In the genomic region with DNA sequence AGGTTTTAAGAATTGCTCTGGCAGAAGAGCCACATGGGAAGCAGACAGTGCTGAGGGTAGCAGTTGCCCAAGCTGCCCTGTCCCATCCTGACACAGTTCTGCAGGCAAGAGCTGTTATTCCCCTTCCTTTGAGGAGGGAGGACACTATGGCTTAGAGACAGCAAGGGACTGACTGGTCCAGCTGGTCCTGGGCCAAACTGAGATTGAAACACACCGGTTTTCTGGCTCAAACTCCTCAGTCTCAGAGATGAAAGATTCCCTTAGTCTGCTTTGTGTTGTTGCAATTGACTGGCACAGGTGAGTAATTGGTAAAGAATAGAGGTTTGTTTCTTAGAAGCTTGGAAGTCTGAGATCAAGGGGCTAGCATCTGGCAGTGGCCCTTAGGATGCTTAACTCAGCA, we compare ENCODE assay signal across 24 mouse cellular contexts. TPM values are rescaled to one million over a fixed set of nuclear protein-coding genes. Genes with fewer than 3 reads are reported as not detected.
DNase-seq lines count a peak whose midpoint lies in the region; ATAC-seq and TF ChIP-seq lines count a peak whose summit lies in the region.
"Had no signal": no experiment of that assay in that cellular context is flagged by ENCODE, and none has a peak within 500 bp of the region (broad histone marks: within the 10 kb centered on the region; RNA-seq: fewer than 3 reads in every experiment).

No protein-coding gene starts in this region.

- no peak overlapping the region for H3K9ac ChIP-seq in intestine, postnatal 0 days (ENCODE audit: low read depth, low read length)
- H3K9ac ChIP-seq in liver, embryonic 11.5 days (ENCODE audit: low read depth, low read length), result no peak overlapping the region
- H3K9ac ChIP-seq: embryonic facial prominence, embryonic 13.5 days; forebrain, embryonic 15.5 days; heart, embryonic 13.5 days; hindbrain, embryonic 13.5 days; limb, embryonic 13.5 days; liver, embryonic 13.5 days had no signal

- no peak for TF ChIP-seq POLR2A in cerebellum, adult 2 months (IDR thresholded peaks at IDR 0.05; ENCODE audit: borderline replicate concordance, insufficient read depth, low read length)

- H3K27me3 ChIP-seq in cerebellum, adult 2 months (ENCODE audit: control insufficient read depth, insufficient read depth, low read length), result no peaks in the 10 kb centered on the region
- H3K27me3 ChIP-seq in intestine, postnatal 0 days (replicated peaks; ENCODE audit: control insufficient read depth, insufficient read depth, low read length), result no peaks in the 10 kb centered on the region
- no peaks in the 10 kb centered on the region for H3K27me3 ChIP-seq in liver, embryonic 11.5 days (replicated peaks; ENCODE audit: control insufficient read depth, insufficient read depth, low read length)
- H3K27me3 ChIP-seq: embryonic facial prominence, embryonic 13.5 days; forebrain, embryonic 15.5 days; heart, embryonic 13.5 days; hindbrain, embryonic 13.5 days; limb, embryonic 13.5 days; liver, embryonic 13.5 days had no signal

- no peaks in the 10 kb centered on the region for H3K9me3 ChIP-seq in intestine, postnatal 0 days (ENCODE audit: control insufficient read depth)
- H3K9me3 ChIP-seq in liver, embryonic 11.5 days (ENCODE audit: control insufficient read depth, low read length), result no peaks in the 10 kb centered on the region
- H3K9me3 ChIP-seq: embryonic facial prominence, embryonic 13.5 days; forebrain, embryonic 15.5 days; heart, embryonic 13.5 days; hindbrain, embryonic 13.5 days; limb, embryonic 13.5 days; liver, embryonic 13.5 days had no signal

- H3K27ac ChIP-seq in cerebellum, adult 2 months (ENCODE audit: insufficient read depth, low read length), result no peak overlapping the region
- H3K27ac ChIP-seq in intestine, postnatal 0 days (ENCODE audit: low read depth, low read length), result no peak overlapping the region
- H3K27ac ChIP-seq in liver, embryonic 11.5 days (ENCODE audit: low read depth, low read length), result no peak overlapping the region
- H3K27ac ChIP-seq: embryonic facial prominence, embryonic 13.5 days; forebrain, embryonic 15.5 days; heart, adult 2 months; heart, embryonic 13.5 days; hindbrain, embryonic 13.5 days; kidney, postnatal 0 days; limb, embryonic 13.5 days; liver, embryonic 13.5 days had no signal

- no peak for TF ChIP-seq CTCF in cerebellum, adult 2 months (IDR thresholded peaks at IDR 0.05; ENCODE audit: borderline replicate concordance, insufficient read depth, low read depth, low read length)
- TF ChIP-seq CTCF in intestine, postnatal 0 days (IDR thresholded peaks at IDR 0.05; ENCODE audit: low read depth), result no peak

- 0 out of 2 replicates have a peak, but pooled peaks have one; percentile 41 for ATAC-seq in cerebellum, adult (ENCODE audit: insufficient number of reproducible peaks, low FRiP score, low TSS enrichment)
- ATAC-seq in intestine, postnatal 0 days, result no peak
- ATAC-seq in liver, embryonic 11.5 days (replicated peaks; ENCODE audit: low FRiP score), result no peak
- ATAC-seq: forebrain, embryonic 15.5 days had no signal

- H3K36me3 ChIP-seq in intestine, postnatal 0 days (ENCODE audit: control insufficient read depth, insufficient read depth), result no peaks in the 10 kb centered on the region; the same call in 1 of the 2 replicates
- H3K36me3 ChIP-seq in liver, embryonic 11.5 days (ENCODE audit: control insufficient read depth, insufficient read depth, low read length), result no peaks in the 10 kb centered on the region; the same call in 1 of the 2 replicates
- H3K36me3 ChIP-seq: liver, embryonic 13.5 days had no signal

- no peak overlapping the region for H3K4me3 ChIP-seq in cerebellum, adult 2 months (replicated peaks; ENCODE audit: insufficient read depth, low read depth, low read length)
- no peak overlapping the region for H3K4me3 ChIP-seq in intestine, postnatal 0 days (ENCODE audit: low read depth, low read length)
- no peak overlapping the region for H3K4me3 ChIP-seq in liver, embryonic 11.5 days (ENCODE audit: low read depth, low read length)
- H3K4me3 ChIP-seq: embryonic facial prominence, embryonic 13.5 days; erythroblast, embryonic 14.5 days; forebrain, embryonic 15.5 days; heart, adult 2 months; heart, embryonic 13.5 days; hindbrain, embryonic 13.5 days; limb, embryonic 13.5 days; liver, embryonic 13.5 days had no signal

- 6% methylated on average over 1 of the region's 1 CpGs for WGBS in cerebellum, adult 2 months
- 68% methylated on average over 1 of the region's 1 CpGs for WGBS in intestine, postnatal 0 days
- 72% methylated on average over 1 of the region's 1 CpGs for WGBS in liver, embryonic 11.5 days

- H3K4me1 ChIP-seq in cerebellum, adult 2 months (ENCODE audit: control insufficient read depth, insufficient read depth, low read length), result peaks cover 3% of the 10 kb centered on the region; the same call in 1 of the 2 replicates
- no peaks in the 10 kb centered on the region for H3K4me1 ChIP-seq in intestine, postnatal 0 days (replicated peaks; ENCODE audit: control insufficient read depth, insufficient read depth, low read length)
- no peaks in the 10 kb centered on the region; the same call in 1 of the 2 replicates for H3K4me1 ChIP-seq in liver, embryonic 11.5 days (replicated peaks; ENCODE audit: control insufficient read depth, insufficient read depth, low read length)
- H3K4me1 ChIP-seq: liver, embryonic 13.5 days had no signal

- H3K4me2 ChIP-seq in intestine, postnatal 0 days (replicated peaks; ENCODE audit: low read depth), result no peak overlapping the region
- H3K4me2 ChIP-seq in liver, embryonic 11.5 days, result no peak overlapping the region
- H3K4me2 ChIP-seq: embryonic facial prominence, embryonic 13.5 days; forebrain, embryonic 15.5 days; heart, embryonic 13.5 days; hindbrain, embryonic 13.5 days; limb, embryonic 13.5 days; liver, embryonic 13.5 days; midbrain, embryonic 11.5 days had no signal

- DNase-seq in cerebellum, postnatal 4 days (ENCODE audit: low spot score in 2 of 2), result no peak
- peak; percentile 36 for DNase-seq in adipocyte (ENCODE audit: low spot score)
- peak; percentile 48 to 70 for DNase-seq in cerebellum, adult 2 months
- DNase-seq in cerebellum, postnatal 25 days, result peak; percentile 61 to 83
- DNase-seq in testis, postnatal 14 days (ENCODE audit: low spot score), result no peak
- no peak for DNase-seq in liver, embryonic 11.5 days (ENCODE audit: low spot score)
- DNase-seq: gastrocnemius, postnatal 14 days; heart, adult 2 months; heart, postnatal 14 days; kidney, adult 18-20 months; layer of hippocampus, postnatal 36 days; liver, embryonic 13.5 days; lung, adult 2 months; lung, postnatal 14 days had no signal

RNA-seq across cellular contexts. Expression of a gene that starts 23.3 kb away (rescaled TPM):
- polyA plus RNA-seq in cerebellum, adult 2 months (2012; rRNA removed), result 9.1 TPM in 2 replicates
- polyA plus RNA-seq in intestine, postnatal 0 days (2015; fragmentation: Nextera tagmentation; extraction: Ambion mirVana), result 3.2 TPM in 2 replicates
- 7.4 and 8.2 TPM in 2 replicates for polyA plus RNA-seq in liver, embryonic 11.5 days (2014; fragmentation: Nextera tagmentation; extraction: Ambion mirVana)

Comparison
In these comparisons a context has a peak if more than half of its experiments do, and no peak if none do; other contexts are left out.
1. DNase-seq: peak in adipocyte (single experiment), cerebellum, adult 2 months (2 of 2) and cerebellum, postnatal 25 days (2 of 2); none in cerebellum, postnatal 4 days (0 of 2), testis, postnatal 14 days (single experiment) and liver, embryonic 11.5 days (single experiment).